Mouse (Mus musculus) brown adipose tissue, adult 24 weeks (tissue): ENCODE measurements around the gene Smap2. TPM values are rescaled to one million over a fixed set of nuclear protein-coding genes. Genes with fewer than 3 reads are reported as not detected.
"Not testable (repeated sequence)": the region's sequence is repeated elsewhere in the genome, so short reads cannot be mapped to it uniquely, and the experiment has no call there.

Experiments used
- H3K27ac ChIP-seq: fragments of 200-500 bp; replicated peaks from 2 replicates; pipeline ENCODE4 v1.5.1; 2012; ENCODE audit warnings: low read depth, mild to moderate bottlenecking, low read length
- H3K4me1 ChIP-seq: fragments of 200-500 bp; 2 replicates; pipeline ENCODE4 v1.6.1; 2012; ENCODE audit warnings: low read length, mixed read lengths; ENCODE audit not compliant: control insufficient read depth, insufficient read depth, insufficient read length
- H3K4me3 ChIP-seq: fragments of 200-500 bp; 2 replicates; pipeline ENCODE4 v1.5.1; 2012; ENCODE audit warnings: low read depth, mild to moderate bottlenecking, low read length, moderate library complexity; ENCODE audit not compliant: insufficient read depth
- polyA plus RNA-seq: library from polyadenylated mRNA; stranded (reverse); fragments of >200 nt; gene quantifications from 2 replicates; pipeline ENCODE4 v1.2.4, GENCODE M21; 2012; ENCODE audit not compliant: missing spikeins, insufficient read depth, insufficient read length

Smap2 gene
- polyA plus RNA-seq: 9.5 and 12.0 TPM in 2 replicates

DNA sequence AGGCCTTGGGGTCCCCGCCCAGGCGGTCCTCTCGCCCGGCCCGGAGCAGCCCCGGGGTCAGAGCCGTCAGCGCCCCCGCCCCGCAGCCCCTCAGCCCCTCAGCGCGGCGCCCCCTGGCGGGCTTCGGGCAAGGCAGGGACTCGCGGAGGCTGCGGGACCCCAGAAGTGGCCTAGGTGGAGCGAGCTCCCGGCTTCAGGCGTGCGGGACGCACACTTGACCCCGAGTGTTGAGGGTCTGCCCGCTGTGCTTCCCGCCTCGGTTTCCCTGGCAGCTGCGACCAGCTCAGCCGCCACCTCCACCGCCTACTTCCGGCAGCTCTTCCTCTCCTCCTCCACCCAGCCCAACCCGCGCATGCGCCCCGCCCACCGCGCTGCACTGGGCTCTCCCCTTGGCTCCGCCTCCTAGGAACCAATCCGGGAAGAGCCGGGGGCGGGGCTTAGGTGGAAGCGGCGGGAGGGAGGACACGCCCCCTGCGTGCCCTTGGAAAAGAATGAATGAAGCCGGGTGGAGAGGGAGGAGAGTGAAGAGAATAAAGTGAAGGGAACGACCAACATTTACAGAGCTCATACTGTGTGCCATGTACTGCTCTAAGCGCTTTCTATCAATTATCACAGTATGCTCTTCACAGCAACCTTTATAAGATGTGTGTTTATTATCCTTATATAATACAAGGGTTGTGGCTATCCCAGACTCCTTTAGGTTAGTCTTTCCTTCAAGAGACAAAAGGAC, at the start of gene Smap2:
Gene Smap2 (minus strand): TSS at position 320 of the 730 bp plus-strand sequence.
- peak within 1 kb of the TSS; percentile 69 for H3K4me3 ChIP-seq
- H3K4me1 ChIP-seq: peaks cover 2% of the 10 kb centered on the region; the same call in 1 of the 2 replicates
- H3K27ac ChIP-seq: peak within 1 kb of the TSS; percentile 49

DNA sequence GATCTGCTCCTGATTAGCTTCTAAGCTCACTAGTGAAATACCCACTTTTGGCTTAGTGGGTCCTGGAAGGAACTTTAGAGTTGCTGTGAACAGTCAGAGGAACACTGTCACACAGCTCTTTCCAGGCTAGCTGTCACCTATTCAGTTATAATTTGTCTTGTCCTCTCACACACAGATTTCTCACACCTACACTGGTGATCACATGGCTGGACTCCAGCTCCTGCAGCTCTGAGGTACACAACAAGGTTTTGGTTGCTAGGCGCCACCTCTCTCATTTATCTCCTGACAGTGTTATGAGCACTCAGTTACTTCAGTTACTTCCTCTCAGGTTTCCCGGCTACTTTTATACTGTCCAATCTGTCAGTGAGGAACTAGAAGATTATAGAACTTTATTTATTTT, 48.3 kb upstream of the Smap2 start:
- Histone ChIP-seq H3K4me3 (no peak overlapping the region), H3K4me1 (no peaks in the 10 kb centered on the region), H3K27ac (no peak overlapping the region)

DNA sequence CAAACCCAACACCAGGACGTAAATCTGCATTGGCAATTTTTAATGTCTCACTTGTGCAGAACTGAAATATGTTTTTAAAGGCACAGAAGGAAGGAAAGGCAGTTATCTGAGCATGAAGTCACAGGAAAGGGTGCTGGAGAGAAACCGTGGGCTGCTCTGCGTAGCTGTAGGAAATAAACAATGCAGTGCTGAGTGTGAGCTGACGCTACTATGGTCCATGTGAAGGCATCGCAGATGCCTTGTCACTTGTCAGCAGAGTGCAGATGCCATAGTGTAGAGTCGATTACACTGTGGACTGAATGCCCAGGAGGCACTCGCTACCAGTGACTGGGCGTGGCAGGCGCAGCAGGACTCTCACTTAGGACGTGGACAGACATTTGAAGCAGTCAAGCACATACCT, 42.2 kb upstream of the Smap2 start:
- not testable (repeated sequence) for H3K27ac ChIP-seq, H3K4me3 ChIP-seq, H3K4me1 ChIP-seq

DNA sequence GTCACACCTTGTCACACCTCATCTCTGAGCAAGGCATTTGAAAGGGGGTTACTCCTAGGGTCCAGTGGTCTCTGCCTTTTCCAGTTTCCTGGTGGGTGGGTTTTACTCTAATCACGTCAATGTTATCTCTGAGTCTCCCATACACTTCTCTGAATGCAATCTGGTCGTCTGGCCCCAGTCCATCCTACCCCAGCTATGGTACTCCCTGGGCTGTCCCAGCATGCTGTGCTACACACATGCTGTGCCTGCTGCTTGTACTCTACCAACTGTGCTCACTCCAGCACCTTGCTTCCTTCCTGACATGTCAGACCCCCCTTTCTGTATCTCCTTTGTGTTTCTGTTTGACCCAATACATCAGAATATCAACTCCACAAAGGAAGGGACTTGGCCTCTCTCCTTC, 40.0 kb upstream of the Smap2 start:
- Histone ChIP-seq H3K4me3 (no peak overlapping the region), H3K4me1 (no peaks in the 10 kb centered on the region), H3K27ac (no peak overlapping the region)

DNA sequence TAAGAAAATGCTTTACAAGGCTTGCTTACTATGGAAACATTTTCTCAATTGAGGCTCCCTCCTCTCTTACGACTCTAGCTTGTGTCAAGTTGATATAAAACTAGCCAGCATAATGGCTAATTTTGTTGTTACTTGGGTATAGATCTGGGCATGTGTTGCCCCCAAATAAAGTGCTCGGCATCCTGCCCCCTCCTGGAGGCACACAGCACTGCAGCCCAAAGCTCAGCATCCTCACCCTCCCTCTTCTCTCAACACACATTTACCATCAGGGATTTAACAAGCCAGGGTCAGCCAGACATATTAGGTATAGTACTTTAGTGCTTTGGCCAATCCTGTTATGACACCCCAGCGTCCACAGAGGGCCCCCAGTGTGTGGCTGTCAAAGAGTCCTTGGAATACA, 39.3 kb upstream of the Smap2 start:
- Histone ChIP-seq H3K4me3 (no peak overlapping the region), H3K27ac (no peak overlapping the region), H3K4me1 (no peaks in the 10 kb centered on the region)

DNA sequence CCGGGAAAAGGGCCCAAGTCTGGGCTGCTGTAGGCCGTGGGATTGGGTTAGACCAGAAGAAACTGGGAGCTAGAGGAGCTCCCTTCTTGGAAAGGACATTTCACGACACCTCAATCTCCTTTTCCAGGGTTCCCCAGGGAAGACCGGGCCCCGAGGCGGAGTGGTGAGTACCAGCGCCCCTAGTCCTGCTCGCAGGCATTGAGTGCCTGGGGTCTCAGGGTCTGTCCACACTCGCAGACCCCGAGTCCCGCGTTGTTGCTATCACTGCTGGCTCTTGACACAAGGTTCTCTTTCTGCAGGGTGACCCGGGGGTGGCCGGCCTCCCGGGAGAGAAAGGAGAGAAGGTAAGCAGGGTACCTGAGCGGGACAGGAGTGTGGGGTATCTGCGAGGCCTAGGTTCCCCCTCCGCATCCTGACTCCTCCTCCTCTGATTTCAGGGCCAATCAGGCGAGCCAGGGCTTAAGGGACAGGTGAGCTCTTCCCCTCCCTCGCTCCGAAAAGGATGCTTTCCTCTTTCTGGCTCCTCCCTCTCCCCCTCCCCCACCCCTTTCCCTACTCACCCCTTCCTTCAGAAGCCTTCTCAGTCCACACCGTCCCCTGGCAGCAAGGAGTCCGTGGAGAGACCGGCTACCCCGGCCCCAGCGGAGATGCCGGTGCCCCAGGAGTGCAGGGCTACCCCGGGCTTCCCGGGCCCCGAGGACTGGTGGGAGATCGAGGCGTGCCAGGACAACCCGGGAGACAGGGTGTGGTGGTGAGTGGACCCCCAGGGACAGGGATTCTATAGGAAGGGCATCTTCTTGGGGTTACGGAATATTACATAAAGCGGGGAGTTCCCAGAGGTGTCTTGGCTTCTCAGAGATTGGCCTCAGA, 35.6 kb upstream of the Smap2 start:
- H3K4me3 ChIP-seq: no peak overlapping the region
- no peak overlapping the region for H3K27ac ChIP-seq
- H3K4me1 ChIP-seq: no peaks in the 10 kb centered on the region

DNA sequence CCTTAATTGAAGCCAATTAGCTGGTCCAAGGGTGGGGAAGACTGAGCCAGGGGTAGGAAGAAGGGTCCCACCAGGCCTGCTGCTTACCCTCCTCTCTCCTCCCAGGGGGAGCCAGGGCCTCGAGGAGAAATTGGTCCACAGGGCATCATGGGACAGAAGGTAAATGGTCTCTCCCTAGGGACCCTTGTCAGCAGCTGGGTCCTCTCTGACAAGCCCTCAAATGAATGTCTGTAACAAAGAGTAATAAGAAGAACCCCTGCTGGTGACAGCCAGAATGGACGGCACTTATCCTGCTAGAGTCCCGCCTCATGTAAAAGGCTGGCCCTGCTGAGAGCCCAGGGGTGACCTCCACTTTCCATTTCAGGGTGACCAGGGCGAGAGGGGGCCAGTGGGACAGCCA, 34.8 kb upstream of the Smap2 start:
- H3K27ac ChIP-seq: no peak overlapping the region
- H3K4me1 ChIP-seq: no peaks in the 10 kb centered on the region
- no peak overlapping the region for H3K4me3 ChIP-seq

DNA sequence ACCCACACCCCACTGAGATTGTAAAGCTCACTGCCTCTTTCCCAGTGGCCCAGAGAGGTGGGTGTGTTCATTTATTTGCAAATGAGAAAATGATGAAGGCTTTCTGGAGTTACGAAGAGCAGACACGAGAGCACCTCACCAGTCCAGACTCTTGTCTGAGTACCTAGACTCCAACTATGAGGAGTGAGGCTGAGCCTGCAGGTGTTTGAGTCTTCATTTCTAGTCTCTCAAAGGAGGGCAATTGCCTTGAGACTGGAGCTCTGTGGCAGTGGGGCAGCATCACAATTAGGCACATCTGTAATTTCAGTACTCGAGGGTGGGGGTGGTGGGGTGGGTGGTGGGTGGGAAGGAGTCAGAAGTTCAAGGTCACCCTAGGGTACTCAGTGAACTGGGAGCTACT, 25.9 kb upstream of the Smap2 start:
- Histone ChIP-seq H3K4me3 (no peak overlapping the region), H3K27ac (no peak overlapping the region), H3K4me1 (no peaks in the 10 kb centered on the region)

DNA sequence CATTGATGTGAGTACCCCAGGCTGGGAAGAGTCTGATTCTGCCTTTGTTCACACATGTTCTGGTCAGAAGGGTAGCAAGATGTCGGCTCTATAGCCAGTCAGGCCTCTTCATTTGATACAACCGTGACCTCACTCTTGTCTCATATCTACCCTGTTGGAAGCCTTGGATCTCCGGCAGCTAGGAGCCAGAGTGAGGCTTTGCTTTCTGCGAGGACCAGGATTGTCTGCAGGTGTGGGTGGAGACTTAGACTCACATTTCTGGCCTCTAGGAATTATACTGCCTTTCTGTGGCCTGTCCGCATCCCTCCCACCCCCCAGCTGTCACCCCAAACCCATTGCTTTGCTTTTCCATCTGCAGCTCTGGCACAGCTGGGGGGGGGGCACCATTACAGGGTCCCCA, 25.4 kb upstream of the Smap2 start:
- Histone ChIP-seq H3K27ac (no peak overlapping the region), H3K4me3 (no peak overlapping the region), H3K4me1 (no peaks in the 10 kb centered on the region)

DNA sequence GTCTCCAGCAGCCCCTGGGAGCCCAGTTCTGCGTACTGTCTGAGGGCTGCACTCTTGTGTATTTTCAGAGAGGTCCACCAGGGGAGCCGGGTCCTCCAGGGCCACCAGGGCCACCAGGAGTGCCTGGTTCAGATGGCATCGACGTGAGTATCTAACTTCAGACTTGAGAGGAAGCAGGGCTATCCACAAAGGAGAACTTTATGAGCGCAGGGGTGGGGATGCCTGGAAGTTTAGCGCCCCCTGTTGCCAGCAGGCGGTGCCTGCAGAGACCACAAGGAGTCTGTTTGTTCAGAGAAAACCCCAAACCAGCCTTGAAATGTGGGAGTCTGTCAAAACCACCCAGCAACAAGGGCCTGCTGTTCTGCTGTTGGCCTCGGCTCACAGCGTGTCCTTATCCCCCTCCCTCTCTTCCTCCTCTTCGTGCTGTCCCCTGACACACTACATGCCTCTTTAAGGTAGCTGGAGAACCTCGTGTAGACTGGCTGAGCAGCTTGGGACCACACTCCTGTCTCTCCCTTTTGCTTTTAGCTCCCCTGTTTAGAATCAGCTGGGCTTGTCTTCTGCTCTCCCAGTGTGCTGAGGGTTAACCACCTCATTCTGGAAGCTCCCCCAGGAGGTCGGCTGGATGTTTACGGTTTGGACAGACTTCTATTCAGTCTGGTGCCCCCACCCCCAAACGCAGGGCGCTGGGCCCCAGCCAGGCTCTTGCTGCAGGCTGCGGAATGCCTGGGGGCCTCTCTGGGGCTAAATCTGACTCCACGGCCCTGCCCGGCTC, 24.0 kb upstream of the Smap2 start:
- Histone ChIP-seq H3K4me1 (no peaks in the 10 kb centered on the region), H3K4me3 (no peak overlapping the region), H3K27ac (no peak overlapping the region)

DNA sequence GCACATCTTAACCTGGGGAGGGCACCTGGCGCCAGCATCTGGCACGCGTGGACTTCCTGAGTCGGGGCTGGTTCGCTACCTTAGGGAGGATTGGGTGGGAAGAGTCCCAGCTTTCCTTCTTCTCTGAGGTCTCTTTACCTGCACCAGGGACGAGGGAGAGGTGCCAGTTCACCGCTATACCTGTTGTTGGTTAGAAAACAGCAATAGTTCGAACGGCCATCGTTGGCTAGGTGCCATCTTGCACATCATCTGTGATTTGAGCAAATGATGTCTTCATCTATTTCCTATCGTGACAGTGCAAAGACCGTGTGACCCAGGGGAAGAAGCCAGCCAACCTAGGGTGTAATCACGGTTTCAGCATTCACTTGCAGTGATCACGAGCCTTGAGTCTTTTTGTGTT, 23.3 kb upstream of the Smap2 start:
- 0 out of 2 replicates have a peak overlapping the region, but pooled peaks have one; percentile 16 for H3K4me3 ChIP-seq
- no peak overlapping the region for H3K27ac ChIP-seq
- no peaks in the 10 kb centered on the region for H3K4me1 ChIP-seq

DNA sequence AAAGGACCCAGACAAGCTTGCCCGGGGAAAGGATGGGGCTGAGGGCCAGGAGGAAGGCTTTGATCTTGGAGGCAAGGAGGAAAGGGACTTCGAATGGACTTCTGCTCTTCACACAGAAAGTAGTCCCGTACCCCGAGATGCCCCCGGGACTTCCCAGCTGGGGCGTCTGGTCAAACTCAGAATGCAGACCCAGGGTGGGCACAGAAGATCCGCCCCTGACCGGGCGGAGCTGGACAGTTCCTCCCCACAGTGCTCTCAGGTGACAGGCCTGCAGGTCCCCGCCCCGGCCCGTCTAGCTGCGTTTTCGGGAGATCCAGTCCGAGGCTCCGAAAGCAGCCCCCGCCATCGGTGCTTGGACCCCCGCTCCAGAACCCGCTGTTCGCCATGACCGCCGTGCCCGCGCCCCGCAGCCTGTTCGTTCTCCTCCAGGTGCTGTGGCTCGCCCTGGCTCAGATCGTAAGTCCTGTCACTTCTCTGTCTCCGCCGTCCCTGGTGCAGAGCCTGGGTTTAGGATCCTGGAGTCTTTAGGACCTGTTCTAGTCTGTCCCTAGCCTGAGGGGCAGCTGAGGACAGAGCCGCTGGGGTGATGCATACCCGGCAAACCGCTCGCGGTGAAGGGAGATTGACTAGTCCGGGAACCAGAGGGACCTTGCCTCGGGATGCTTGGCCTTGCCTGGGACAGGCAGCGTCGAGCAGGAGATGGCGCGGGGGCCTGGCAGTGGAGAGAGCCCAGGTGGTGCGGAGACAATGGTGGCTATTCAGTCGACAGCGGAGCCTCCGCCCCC, 22.5 kb upstream of the Smap2 start, which contains the start of gene Col9a2:
Gene Col9a2 (plus strand): TSS at position 55 of the 785 bp plus-strand sequence.
- H3K27ac ChIP-seq: no peak within 1 kb of the TSS
- no peaks in the 10 kb centered on the region for H3K4me1 ChIP-seq
- H3K4me3 ChIP-seq: 0 out of 2 replicates have a peak within 1 kb of the TSS, but pooled peaks have one; percentile 16

DNA sequence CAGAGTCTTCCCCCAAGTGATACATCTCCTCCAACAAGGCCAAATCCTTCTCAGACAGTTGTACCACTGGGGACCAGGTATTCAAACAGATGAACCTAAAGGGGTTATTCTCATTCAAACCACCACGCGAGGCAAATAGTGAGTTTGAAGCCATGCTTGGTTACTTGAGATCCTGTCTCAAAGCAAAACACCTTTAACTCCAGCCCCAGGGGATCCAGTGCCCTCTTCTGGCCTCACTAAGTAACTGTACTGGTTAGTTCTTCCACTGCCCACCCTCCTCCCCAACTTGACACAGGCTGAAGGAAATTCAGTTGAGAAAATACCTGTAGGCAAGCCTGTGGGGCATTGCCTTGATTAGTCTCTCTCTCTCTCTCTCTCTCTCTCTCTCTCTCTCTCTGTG, 16.0 kb upstream of the Smap2 start:
- Histone ChIP-seq H3K4me3 (no peak overlapping the region), H3K4me1 (no peaks in the 10 kb centered on the region), H3K27ac (no peak overlapping the region)

DNA sequence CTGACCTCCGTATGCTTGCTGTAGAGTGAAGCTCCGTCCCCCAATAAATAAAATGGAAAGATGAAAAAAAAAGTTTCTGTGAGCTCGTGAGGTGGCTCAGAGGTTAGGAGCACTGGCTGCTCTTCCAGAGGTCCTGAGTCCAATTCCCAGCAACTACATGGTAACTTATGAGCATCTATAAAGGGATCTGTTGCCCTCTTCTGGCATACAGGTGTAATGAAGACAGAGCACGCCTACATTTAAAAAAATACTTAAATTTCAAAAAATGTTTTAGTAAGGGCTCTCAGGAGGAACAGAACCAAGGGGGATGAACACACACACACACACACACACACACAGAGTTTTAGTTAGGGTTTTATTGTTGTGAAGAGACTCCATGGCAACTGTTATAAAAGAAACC, 14.4 kb upstream of the Smap2 start:
- no peak overlapping the region for H3K27ac ChIP-seq
- no peak overlapping the region for H3K4me3 ChIP-seq
- no peaks in the 10 kb centered on the region for H3K4me1 ChIP-seq
